Mouse (Mus musculus) bone marrow, adult 2 months (tissue): Measurements from ENCODE around the gene Med1.

Experiments used
- CTCF ChIP-seq: fragments of 200-500 bp; IDR thresholded peaks from 2 replicates; pipeline ENCODE4 v1.5.1; 2011; ENCODE audit warnings: low read length, control low read depth; ENCODE audit not compliant: control insufficient read depth, insufficient read depth
- POLR2A ChIP-seq: fragments of 200-500 bp; IDR thresholded peaks from 2 replicates; pipeline ENCODE4 v1.6.1; 2011; ENCODE audit warnings: low read depth, mild to moderate bottlenecking, control low read depth, low read length, borderline replicate concordance; ENCODE audit not compliant: control insufficient read depth

GRCm38 (mm10) chr11:98155094-98155493, 38.0 kb downstream of the Med1 start:
- TF ChIP-seq CTCF (no peak), POLR2A (no peak)
